Mouse (Mus musculus) hindbrain, embryonic 16.5 days (tissue): ENCODE results near the gene Smco2. TPM values are rescaled to one million over a fixed set of nuclear protein-coding genes. Genes with fewer than 3 reads are reported as not detected.

Source experiments
- ATAC-seq: fragments of 200-750 bp; cut with Nextera tagmentation; 2 replicates; pipeline ENCODE4 v1.8.0; 2017; ENCODE audit warnings: moderate TSS enrichment, moderate library complexity
- H3K27ac ChIP-seq: fragments of 300-500 bp; sonication (generic); 2 replicates; pipeline ENCODE4 v1.5.1; 2014; ENCODE audit warnings: low read depth, mild to moderate bottlenecking, control low read depth, low read length, moderate library complexity
- H3K27me3 ChIP-seq: fragments of 300-500 bp; sonication (generic); replicated peaks from 2 replicates; pipeline ENCODE4 v1.6.1; 2014; ENCODE audit warnings: low read length; ENCODE audit not compliant: control insufficient read depth, insufficient read depth
- H3K36me3 ChIP-seq: fragments of 300-500 bp; sonication (generic); 2 replicates; pipeline ENCODE4 v1.6.1; 2014; ENCODE audit warnings: mild to moderate bottlenecking, low read length, moderate library complexity, mixed read lengths; ENCODE audit not compliant: control insufficient read depth, insufficient read depth
- H3K4me1 ChIP-seq: fragments of 300-500 bp; sonication (generic); 2 replicates; pipeline ENCODE4 v1.6.1; 2014; ENCODE audit warnings: low read depth, low read length; ENCODE audit not compliant: control insufficient read depth, insufficient read depth
- H3K4me2 ChIP-seq: fragments of 300-500 bp; sonication (generic); 2 replicates; pipeline ENCODE4 v1.6.1; 2014; ENCODE audit warnings: mild to moderate bottlenecking, low read length, control low read depth, moderate library complexity
- H3K4me3 ChIP-seq: fragments of 300-500 bp; sonication (generic); 2 replicates; pipeline ENCODE4 v1.5.1; 2014; ENCODE audit warnings: mild to moderate bottlenecking, low read length, control low read depth, moderate library complexity
- H3K9ac ChIP-seq: fragments of 300-500 bp; sonication (generic); 2 replicates; pipeline ENCODE4 v1.6.1; 2014; ENCODE audit warnings: low read depth, mild to moderate bottlenecking, control low read depth, low read length, moderate library complexity
- H3K9me3 ChIP-seq: fragments of 300-500 bp; sonication (generic); 2 replicates; pipeline ENCODE4 v1.6.1; 2014; ENCODE audit warnings: mild to moderate bottlenecking, low read length, moderate library complexity; ENCODE audit not compliant: control insufficient read depth
- WGBS: fragments of 180-500 bp; shearing (Covaris S2); extraction: QIAGEN DNeasy Blood & Tissue Kit; methylation state at CpG from one replicate; pipeline ENCODE4 v1.1.7; 2014; 5-methylcytosine and 5-hydroxymethylcytosine counted together
- polyA plus RNA-seq: library from polyadenylated mRNA; unstranded; fragments of >200 nt; fragmentation: Nextera tagmentation; extraction: Ambion mirVana; gene quantifications from 2 replicates; pipeline ENCODE4 v1.2.1, GENCODE M21; 2015

The Smco2 gene
- polyA plus RNA-seq, 1 experiment from 2014 or later, result not detected

GRCm38 (mm10) chr6:146913489-146914198 is 63.7 kb downstream of the Smco2 start:
- no peak overlapping the region for H3K9ac ChIP-seq

GRCm38 (mm10) chr6:146915808-146916207 is 65.9 kb downstream of the Smco2 start:
- no peak for ATAC-seq
- Histone ChIP-seq H3K9me3 (no peaks in the 10 kb centered on the region), H3K36me3 (no peaks in the 10 kb centered on the region), H3K27me3 (no peaks in the 10 kb centered on the region), H3K9ac (no peak overlapping the region), H3K4me2 (no peak overlapping the region), H3K4me3 (no peak overlapping the region), H3K27ac (no peak overlapping the region), H3K4me1 (peaks cover 2% of the 10 kb centered on the region; the same call in 1 of the 2 replicates)
- WGBS, result 68% methylated on average over 1 of the region's 1 CpGs

More at GRCm38 (mm10) chr6:146913489-146914198, 63.7 kb downstream of the Smco2 start:
- no peak overlapping the region for H3K4me3 ChIP-seq
- peaks cover 2% of the 10 kb centered on the region; the same call in 1 of the 2 replicates for H3K4me1 ChIP-seq
- no peaks in the 10 kb centered on the region for H3K27me3 ChIP-seq
- H3K9me3 ChIP-seq, result no peaks in the 10 kb centered on the region
- no peaks in the 10 kb centered on the region for H3K36me3 ChIP-seq
- 68% methylated on average over 4 of the region's 4 CpGs for WGBS
- ATAC-seq, result no peak
- no peak overlapping the region for H3K4me2 ChIP-seq
- no peak overlapping the region for H3K27ac ChIP-seq

- no peaks in the 10 kb centered on the region for H3K27me3 ChIP-seq
- WGBS, result 86% methylated on average over 3 of the region's 3 CpGs
Observed at GRCm38 (mm10) chr6:146917396-146917795, 67.5 kb downstream of the Smco2 start.

GRCm38 (mm10) chr6:146918341-146918740 is 68.4 kb downstream of the Smco2 start:
- ATAC-seq, result no peak
- H3K4me1 ChIP-seq, result peaks cover 2% of the 10 kb centered on the region; the same call in 1 of the 2 replicates
- no peaks in the 10 kb centered on the region for H3K27me3 ChIP-seq
- H3K9ac ChIP-seq, result no peak overlapping the region
- WGBS, result 82% methylated on average over 6 of the region's 6 CpGs
- H3K9me3 ChIP-seq, result no peaks in the 10 kb centered on the region
- H3K36me3 ChIP-seq, result no peaks in the 10 kb centered on the region
- H3K27ac ChIP-seq, result no peak overlapping the region
- H3K4me3 ChIP-seq, result no peak overlapping the region
- no peak overlapping the region for H3K4me2 ChIP-seq

More at GRCm38 (mm10) chr6:146917396-146917795, 67.5 kb downstream of the Smco2 start:
- ATAC-seq, result no peak
- no peaks in the 10 kb centered on the region for H3K36me3 ChIP-seq
- no peaks in the 10 kb centered on the region for H3K9me3 ChIP-seq
- H3K9ac ChIP-seq, result no peak overlapping the region
- H3K27ac ChIP-seq, result no peak overlapping the region
- H3K4me3 ChIP-seq, result no peak overlapping the region
- no peak overlapping the region for H3K4me2 ChIP-seq
- peaks cover 2% of the 10 kb centered on the region; the same call in 1 of the 2 replicates for H3K4me1 ChIP-seq

Other genes with a start within 250 kb of the Smco2 start
- gene Med21, start 207.6 kb upstream of the Smco2 start, polyA plus RNA-seq, result 111 and 117 TPM in 2 replicates
- 33.4 and 35.5 TPM in 2 replicates for gene Tm7sf3, start 207.3 kb upstream of the Smco2 start, polyA plus RNA-seq
- 13.9 and 15.0 TPM in 2 replicates for gene Stk38l, start 125.1 kb upstream of the Smco2 start, polyA plus RNA-seq
- 3.3 and 4.6 TPM in 2 replicates for gene Arntl2, start 54.0 kb upstream of the Smco2 start, polyA plus RNA-seq
- 14.6 and 15.9 TPM in 2 replicates for gene Ppfibp1, start 38.4 kb downstream of the Smco2 start, polyA plus RNA-seq
- 0.05 TPM in 1 of 2 replicates, not detected in the other for gene 1700034J05Rik, start 104.3 kb downstream of the Smco2 start, polyA plus RNA-seq
- gene Rep15, start 182.5 kb downstream of the Smco2 start, polyA plus RNA-seq, result 0.54 and 0.82 TPM in 2 replicates
- 76.1 and 81.6 TPM in 2 replicates for gene Mrps35, start 192.7 kb downstream of the Smco2 start, polyA plus RNA-seq
- 0.65 and 0.81 TPM in 2 replicates for gene Mansc4, start 236.9 kb downstream of the Smco2 start, polyA plus RNA-seq
- gene Klhl42, start 241.3 kb downstream of the Smco2 start, polyA plus RNA-seq, result 6.3 and 8.2 TPM in 2 replicates